ENCODE assay signal across 24 mouse cellular contexts in genomic region chr3:65134931-65135330, GRCm38 (mm10). TPM values are rescaled to one million over a fixed set of nuclear protein-coding genes. Genes with fewer than 3 reads are reported as not detected.
A peak's percentile ranks its signal among the peaks of the same experiment; 100 is the strongest.
DNase-seq lines count a peak whose midpoint lies in the region; ATAC-seq and TF ChIP-seq lines count a peak whose summit lies in the region.
"Had no signal": no experiment of that assay in that cellular context is flagged by ENCODE, and none has a peak within 500 bp of the region (broad histone marks: within the 10 kb centered on the region; RNA-seq: fewer than 3 reads in every experiment).

No protein-coding gene starts in this region.

- no peak for ATAC-seq in heart, embryonic 12.5 days (ENCODE audit: insufficient number of reproducible peaks, low FRiP score)
- ATAC-seq in heart, embryonic 11.5 days (replicated peaks; ENCODE audit: insufficient number of reproducible peaks, low FRiP score, low TSS enrichment), result no peak
- ATAC-seq: activated CD4-positive, CD25-positive, alpha-beta regulatory T cell, adult 4 months; forebrain, embryonic 13.5 days; forebrain, embryonic 15.5 days; forebrain, postnatal 0 days; Patski had no signal

- H3K4me3 ChIP-seq in heart, embryonic 12.5 days, result no peak overlapping the region
- no peak overlapping the region for H3K4me3 ChIP-seq in heart, adult 2 months
- H3K4me3 ChIP-seq in heart, embryonic 11.5 days (ENCODE audit: low read depth, low read length), result no peak overlapping the region
- H3K4me3 ChIP-seq: embryonic facial prominence, embryonic 10.5 days; embryonic facial prominence, embryonic 12.5 days; erythroblast, embryonic 14.5 days; forebrain, embryonic 13.5 days; forebrain, embryonic 15.5 days had no signal

- H3K9me3 ChIP-seq in heart, embryonic 12.5 days (replicated peaks), result no peaks in the 10 kb centered on the region
- H3K9me3 ChIP-seq in heart, embryonic 11.5 days (replicated peaks; ENCODE audit: control insufficient read depth, low read length), result no peaks in the 10 kb centered on the region
- H3K9me3 ChIP-seq: embryonic facial prominence, embryonic 10.5 days; embryonic facial prominence, embryonic 12.5 days; forebrain, embryonic 13.5 days; forebrain, embryonic 15.5 days had no signal

- TF ChIP-seq CTCF in heart, adult 2 months (IDR thresholded peaks at IDR 0.05), result no peak

- intact Hi-C loops in heart, adult 2 months (cut with DNase I), result no loop called here

- H3K4me1 ChIP-seq in heart, embryonic 12.5 days (replicated peaks), result peaks cover 23% of the 10 kb centered on the region
- H3K4me1 ChIP-seq in heart, adult 2 months (ENCODE audit: control insufficient read depth, insufficient read depth, low read length), result no peaks in the 10 kb centered on the region
- peaks cover 10% of the 10 kb centered on the region; the same call in 1 of the 2 replicates for H3K4me1 ChIP-seq in heart, embryonic 11.5 days (ENCODE audit: control insufficient read depth, insufficient read depth, low read length)
- H3K4me1 ChIP-seq: embryonic facial prominence, embryonic 10.5 days; embryonic facial prominence, embryonic 12.5 days; forebrain, embryonic 13.5 days; forebrain, embryonic 15.5 days had no signal

- 53% methylated on average over 5 of the region's 5 CpGs for whole genome bisulfite sequencing in heart, embryonic 12.5 days
- WGBS in heart, adult 2 months, result 53% methylated on average over 5 of the region's 5 CpGs
- WGBS in heart, embryonic 11.5 days (ENCODE audit: insufficient replicate concordance), result 49% methylated on average over 5 of the region's 5 CpGs

- H3K27ac ChIP-seq in heart, embryonic 12.5 days (ENCODE audit: poor library complexity, severe bottlenecking), result peak overlapping the region; percentile 15; the same call in 1 of the 2 replicates
- H3K27ac ChIP-seq in heart, adult 2 months, result no peak overlapping the region
- no peak overlapping the region; the same call in 1 of the 2 replicates for H3K27ac ChIP-seq in heart, embryonic 11.5 days (ENCODE audit: low read depth, low read length)
- H3K27ac ChIP-seq: embryonic facial prominence, embryonic 10.5 days; embryonic facial prominence, embryonic 12.5 days; forebrain, embryonic 13.5 days; forebrain, embryonic 15.5 days had no signal

- H3K36me3 ChIP-seq in heart, embryonic 12.5 days, result no peaks in the 10 kb centered on the region
- H3K36me3 ChIP-seq in heart, adult 2 months (ENCODE audit: control insufficient read depth, insufficient read depth, low read length), result no peaks in the 10 kb centered on the region
- no peaks in the 10 kb centered on the region for H3K36me3 ChIP-seq in heart, embryonic 11.5 days (ENCODE audit: control insufficient read depth, insufficient read depth, low read length)
- H3K36me3 ChIP-seq: embryonic facial prominence, embryonic 10.5 days; embryonic facial prominence, embryonic 12.5 days; forebrain, embryonic 15.5 days had no signal

- TF ChIP-seq EP300 in heart, adult 2 months (IDR thresholded peaks at IDR 0.05; ENCODE audit: insufficient read depth, low read depth, low read length), result no peak

- H3K79me2 ChIP-seq in heart, adult 2 months (replicated peaks; ENCODE audit: control insufficient read depth, insufficient read depth, low read length), result no peaks in the 10 kb centered on the region

- TF ChIP-seq POLR2A in heart, adult 2 months (IDR thresholded peaks at IDR 0.05; ENCODE audit: insufficient read depth, low read depth, low read length), result no peak

- H3K27me3 ChIP-seq in heart, embryonic 12.5 days (replicated peaks), result no peaks in the 10 kb centered on the region
- no peaks in the 10 kb centered on the region for H3K27me3 ChIP-seq in heart, adult 2 months (ENCODE audit: control insufficient read depth, insufficient read depth, low read length)
- H3K27me3 ChIP-seq in heart, embryonic 11.5 days (ENCODE audit: control insufficient read depth, insufficient read depth, low read length), result no peaks in the 10 kb centered on the region
- H3K27me3 ChIP-seq: embryonic facial prominence, embryonic 12.5 days; forebrain, embryonic 13.5 days; forebrain, embryonic 15.5 days; Patski had no signal

- H3K4me2 ChIP-seq in heart, embryonic 12.5 days, result no peak overlapping the region
- no peak overlapping the region for H3K4me2 ChIP-seq in heart, embryonic 11.5 days
- H3K4me2 ChIP-seq: embryonic facial prominence, embryonic 12.5 days; forebrain, embryonic 13.5 days; forebrain, embryonic 15.5 days had no signal

- no peak for DNase-seq in heart, adult 2 months
- DNase-seq in 3T3-L1 (ENCODE audit: low read depth, low spot score) (peak; percentile 69), NIH3T3 (ENCODE audit: low read depth) (peak; percentile 50)
- peak; percentile 43 for DNase-seq in fibroblast of lung, adult 2 months (ENCODE audit: low read depth)
- DNase-seq in left cerebral cortex, adult 18-20 months (ENCODE audit: low spot score in 2 of 2), result no peak
- DNase-seq in frontal cortex, adult 2 months (ENCODE audit: extremely low spot score in 1 of 2, low spot score in 1 of 2), result no peak
- DNase-seq: adrenal gland, adult 8-10 months; adrenal gland, postnatal 14 days; adrenal gland, postnatal 36 days; cerebellum, adult 11-12 months; cerebellum, adult 2 months; cerebellum, adult 9-10 months; cerebellum, postnatal 10 days; cerebellum, postnatal 25 days; forebrain, postnatal 0 days had no signal

- no peak overlapping the region for H3K9ac ChIP-seq in heart, embryonic 12.5 days
- no peak overlapping the region for H3K9ac ChIP-seq in heart, adult 2 months (ENCODE audit: low read depth, low read length)
- H3K9ac ChIP-seq in heart, embryonic 11.5 days (ENCODE audit: low read depth, low read length), result no peak overlapping the region
- H3K9ac ChIP-seq: embryonic facial prominence, embryonic 12.5 days; forebrain, embryonic 13.5 days; forebrain, embryonic 15.5 days; forebrain, postnatal 0 days had no signal

RNA-seq across cellular contexts. Expression of gene Kcnab1, which starts 25.7 kb away (rescaled TPM):
- polyA plus RNA-seq in heart, embryonic 12.5 days (2016; fragmentation: Nextera tagmentation; extraction: Ambion mirVana), result 3.1 and 3.3 TPM in 2 replicates
- total RNA-seq in heart, adult 2 months (2021), result 1 to 10 TPM; 2.9 to 4.5 TPM
- polyA plus RNA-seq in heart, adult 2 months (2012; rRNA removed), result 0.82 and 3.7 TPM in 2 replicates
- total RNA-seq in left cerebral cortex, adult 18-20 months (2021), result 100 to 1,000 TPM; 100 to 102 TPM
- polyA plus RNA-seq in frontal cortex, adult 2 months (2012; rRNA removed), result 20.4 and 24.5 TPM in 2 replicates
- 2.7 and 3.6 TPM in 2 replicates for polyA plus RNA-seq in heart, embryonic 11.5 days (2014; fragmentation: Nextera tagmentation; extraction: Ambion mirVana)
- polyA plus RNA-seq: erythroblast, embryonic 14.5 days had no signal

Comparison
In these comparisons a context has a peak if more than half of its experiments do, and no peak if none do; other contexts are left out.
1. DNase-seq: peak in 3T3-L1 (single experiment), NIH3T3 (single experiment) and fibroblast of lung, adult 2 months (single experiment); none in heart, adult 2 months (0 of 2), left cerebral cortex, adult 18-20 months (0 of 2) and frontal cortex, adult 2 months (0 of 2).